Comparison of ENCODE assay signal across 25 mouse cellular contexts in genomic region chr5:151662207-151662606, GRCm38 (mm10). TPM values are rescaled to one million over a fixed set of nuclear protein-coding genes. Genes with fewer than 3 reads are reported as not detected.
DNase-seq lines count a peak whose midpoint lies in the region; ATAC-seq and TF ChIP-seq lines count a peak whose summit lies in the region.
"Had no signal": no experiment of that assay in that cellular context is flagged by ENCODE, and none has a peak within 500 bp of the region (broad histone marks: within the 10 kb centered on the region; RNA-seq: fewer than 3 reads in every experiment).

No protein-coding gene starts in this region.

- TF ChIP-seq RAD21 in CH12.LX (IDR thresholded peaks at IDR 0.05; ENCODE audit: low read depth, low read length) (no peak), MEL (IDR thresholded peaks at IDR 0.05; ENCODE audit: low read depth, low read length) (no peak)

- no peaks in the 10 kb centered on the region for H3K36me3 ChIP-seq in hindbrain, embryonic 14.5 days (replicated peaks; ENCODE audit: control insufficient read depth, insufficient read depth)
- H3K36me3 ChIP-seq in hindbrain, postnatal 0 days (ENCODE audit: insufficient read depth, low read length): no peaks in the 10 kb centered on the region
- no peaks in the 10 kb centered on the region for H3K36me3 ChIP-seq in midbrain, embryonic 11.5 days (ENCODE audit: control insufficient read depth, insufficient read depth, low read length)
- H3K36me3 ChIP-seq in midbrain, embryonic 14.5 days (ENCODE audit: control insufficient read depth, insufficient read depth, low read length): no peaks in the 10 kb centered on the region
- H3K36me3 ChIP-seq in CH12.LX (replicated peaks in 1 of 2; ENCODE audit: control insufficient read depth in 1 of 2, insufficient read depth in 1 of 2, low read length in 1 of 2) (no peaks in the 10 kb centered on the region), MEL (ENCODE audit: control insufficient read depth in 1 of 2, insufficient read depth in 2 of 2, low read length in 2 of 2) (no peaks in the 10 kb centered on the region)
- H3K36me3 ChIP-seq in forebrain, embryonic 12.5 days (replicated peaks): no peaks in the 10 kb centered on the region
- H3K36me3 ChIP-seq: G1E had no signal

- in situ Hi-C loops in CH12.LX (cut with MboI; ENCODE audit: low pct_ligation_motif_present, low pct_unique_long_range_greater_than_20kb, low sequenced_read_pairs): no loop called here

- no peak overlapping the region for H3K4me3 ChIP-seq in hindbrain, embryonic 14.5 days (replicated peaks; ENCODE audit: low read length)
- no peak overlapping the region for H3K4me3 ChIP-seq in hindbrain, postnatal 0 days (ENCODE audit: low read length)
- no peak overlapping the region for H3K4me3 ChIP-seq in midbrain, embryonic 11.5 days (ENCODE audit: low read depth, low read length)
- no peak overlapping the region for H3K4me3 ChIP-seq in midbrain, embryonic 14.5 days (replicated peaks; ENCODE audit: low read depth, low read length)
- H3K4me3 ChIP-seq in CH12.LX (replicated peaks in 1 of 3; ENCODE audit: low read depth in 2 of 3, low read length in 2 of 3, poor library complexity in 1 of 3): no peak overlapping the region
- H3K4me3 ChIP-seq in MEL (ENCODE audit: control insufficient read depth in 1 of 2, insufficient read depth in 1 of 2, low read depth in 2 of 2, low read length in 2 of 2): no peak overlapping the region
- H3K4me3 ChIP-seq in forebrain, embryonic 12.5 days (replicated peaks): no peak overlapping the region

- no peaks in the 10 kb centered on the region for H3K79me2 ChIP-seq in CH12.LX (replicated peaks; ENCODE audit: control insufficient read depth, extremely low read depth, insufficient read depth, poor library complexity, severe bottlenecking)
- no peaks in the 10 kb centered on the region for H3K79me2 ChIP-seq in MEL (ENCODE audit: control insufficient read depth, insufficient read depth, low read length, poor library complexity)

- H3K27me3 ChIP-seq in hindbrain, embryonic 14.5 days (ENCODE audit: control insufficient read depth, insufficient read depth, low read length): no peaks in the 10 kb centered on the region
- H3K27me3 ChIP-seq in hindbrain, postnatal 0 days (ENCODE audit: insufficient read depth, low read length): no peaks in the 10 kb centered on the region
- H3K27me3 ChIP-seq in midbrain, embryonic 11.5 days (ENCODE audit: control insufficient read depth, insufficient read depth, low read length): no peaks in the 10 kb centered on the region
- H3K27me3 ChIP-seq in midbrain, embryonic 14.5 days (ENCODE audit: control insufficient read depth, insufficient read depth, low read length): no peaks in the 10 kb centered on the region
- H3K27me3 ChIP-seq in CH12.LX (replicated peaks): peaks cover 1% of the 10 kb centered on the region
- H3K27me3 ChIP-seq in MEL (ENCODE audit: control insufficient read depth in 1 of 2, insufficient read depth in 2 of 2, low read length in 2 of 2): no peaks in the 10 kb centered on the region; a peak in 1 of 4 replicates
- no peaks in the 10 kb centered on the region for H3K27me3 ChIP-seq in forebrain, embryonic 12.5 days

- H3K9ac ChIP-seq in hindbrain, embryonic 14.5 days: no peak overlapping the region
- H3K9ac ChIP-seq in hindbrain, postnatal 0 days (replicated peaks; ENCODE audit: low read length): no peak overlapping the region
- no peak overlapping the region for H3K9ac ChIP-seq in midbrain, embryonic 11.5 days (ENCODE audit: low read length)
- no peak overlapping the region for H3K9ac ChIP-seq in midbrain, embryonic 14.5 days (replicated peaks; ENCODE audit: low read length)
- no peak overlapping the region for H3K9ac ChIP-seq in CH12.LX (ENCODE audit: insufficient read depth, low read depth)
- H3K9ac ChIP-seq in MEL (ENCODE audit: control insufficient read depth, low read depth, low read length, poor library complexity, severe bottlenecking): no peak overlapping the region
- no peak overlapping the region for H3K9ac ChIP-seq in forebrain, embryonic 12.5 days

- TF ChIP-seq POLR2A in CH12.LX (IDR thresholded peaks at IDR 0.05; ENCODE audit: low read depth, low read length) (no peak), MEL (IDR thresholded peaks at IDR 0.05; ENCODE audit: control insufficient read depth in 1 of 2, insufficient read depth in 1 of 2, low read depth in 1 of 2, low read length in 2 of 2, poor library complexity in 1 of 2) (no peak)

- no peak for TF ChIP-seq CTCF in hindbrain, postnatal 0 days (IDR thresholded peaks at IDR 0.05; ENCODE audit: low read depth)
- TF ChIP-seq CTCF in CH12.LX (conservative IDR thresholded peaks at IDR 0.05 in 1 of 2, IDR thresholded peaks at IDR 0.05 in 1 of 2; ENCODE audit: low read depth in 2 of 2, low read length in 2 of 2) (no peak), MEL (IDR thresholded peaks at IDR 0.05 in 2 of 3, conservative IDR thresholded peaks at IDR 0.05 in 1 of 3; ENCODE audit: control insufficient read depth in 1 of 3, insufficient read depth in 1 of 3, low read depth in 2 of 3, low read length in 3 of 3, poor library complexity in 1 of 3, severe bottlenecking in 1 of 3) (no peak)

- H3K27ac ChIP-seq in hindbrain, embryonic 14.5 days: no peak overlapping the region
- no peak overlapping the region for H3K27ac ChIP-seq in hindbrain, postnatal 0 days
- no peak overlapping the region for H3K27ac ChIP-seq in midbrain, embryonic 11.5 days (ENCODE audit: low read depth, low read length)
- no peak overlapping the region for H3K27ac ChIP-seq in midbrain, embryonic 14.5 days (replicated peaks; ENCODE audit: low read depth, low read length)
- H3K27ac ChIP-seq in CH12.LX (ENCODE audit: insufficient read depth, low read depth) (no peak overlapping the region), MEL (ENCODE audit: control insufficient read depth, low read depth, low read length) (no peak overlapping the region)
- no peak overlapping the region for H3K27ac ChIP-seq in forebrain, embryonic 12.5 days

- no peaks in the 10 kb centered on the region for H3K9me3 ChIP-seq in hindbrain, embryonic 14.5 days (ENCODE audit: control insufficient read depth, low read length)
- H3K9me3 ChIP-seq in hindbrain, postnatal 0 days (ENCODE audit: low read length): no peaks in the 10 kb centered on the region
- H3K9me3 ChIP-seq in midbrain, embryonic 11.5 days (ENCODE audit: control insufficient read depth, low read length): no peaks in the 10 kb centered on the region
- no peaks in the 10 kb centered on the region; the same call in 1 of the 2 replicates for H3K9me3 ChIP-seq in midbrain, embryonic 14.5 days (ENCODE audit: control insufficient read depth, low read length)
- H3K9me3 ChIP-seq in CH12.LX (replicated peaks; ENCODE audit: low read length) (no peaks in the 10 kb centered on the region), MEL (replicated peaks; ENCODE audit: insufficient read depth, low read length) (no peaks in the 10 kb centered on the region)
- no peaks in the 10 kb centered on the region for H3K9me3 ChIP-seq in forebrain, embryonic 12.5 days
- H3K9me3 ChIP-seq: G1E had no signal

- 92% methylated on average over 4 of the region's 4 CpGs for WGBS in hindbrain, embryonic 14.5 days
- 94% methylated on average over 4 of the region's 4 CpGs for WGBS in hindbrain, postnatal 0 days
- WGBS in midbrain, embryonic 11.5 days: 88% methylated on average over 4 of the region's 4 CpGs
- 92% methylated on average over 4 of the region's 4 CpGs for WGBS in midbrain, embryonic 14.5 days
- WGBS in forebrain, embryonic 12.5 days: 96% methylated on average over 4 of the region's 4 CpGs

- ATAC-seq in hindbrain, embryonic 14.5 days (ENCODE audit: low FRiP score): no peak
- no peak for ATAC-seq in hindbrain, postnatal 0 days
- no peak for ATAC-seq in midbrain, embryonic 11.5 days (ENCODE audit: low FRiP score)
- no peak for ATAC-seq in midbrain, embryonic 14.5 days (ENCODE audit: low FRiP score, low TSS enrichment)
- ATAC-seq in forebrain, embryonic 12.5 days (ENCODE audit: low FRiP score): no peak
- ATAC-seq: activated CD4-positive, CD25-positive, alpha-beta regulatory T cell, adult 4 months; CD4-positive, CD25-positive, alpha-beta regulatory T cell, adult 4 months; Patski had no signal

- peak; percentile 2 for DNase-seq in hindbrain, embryonic 14.5 days (ENCODE audit: low spot score)
- DNase-seq in hindbrain, postnatal 0 days (ENCODE audit: low spot score): no peak
- DNase-seq in midbrain, embryonic 11.5 days (ENCODE audit: low spot score, missing footprints): peak; percentile 21
- no peak for DNase-seq in midbrain, embryonic 14.5 days
- DNase-seq in CH12.LX (ENCODE audit: extremely low read depth): no peak
- no peak for DNase-seq in MEL (ENCODE audit: low read depth, low spot score)
- DNase-seq in thymus, postnatal 25 days: no peak
- DNase-seq: adrenal gland, adult 2 months; adrenal gland, adult 8-10 months; adrenal gland, postnatal 10 days; adrenal gland, postnatal 14 days; adrenal gland, postnatal 25 days; adrenal gland, postnatal 36 days; B cell, adult 2 months; cerebellum, adult 11 months; cerebellum, adult 11-12 months; cerebellum, adult 18-20 months; cerebellum, adult 2 months had no signal

- dilution Hi-C loops in CH12.LX (cut with MboI; ENCODE audit: extremely low pct_ligation_motif_present, extremely low pct_unique_long_range_greater_than_20kb, low sequenced_read_pairs): no loop called here

- TF ChIP-seq EP300 in CH12.LX (IDR thresholded peaks at IDR 0.05; ENCODE audit: low read length) (no peak), MEL (IDR thresholded peaks at IDR 0.05; ENCODE audit: low read depth in 1 of 2, low read length in 2 of 2) (no peak)

- no peak overlapping the region for H3K4me2 ChIP-seq in hindbrain, embryonic 14.5 days (replicated peaks)
- H3K4me2 ChIP-seq in hindbrain, postnatal 0 days (ENCODE audit: low read depth, low read length): no peak overlapping the region
- no peak overlapping the region for H3K4me2 ChIP-seq in midbrain, embryonic 11.5 days
- no peak overlapping the region for H3K4me2 ChIP-seq in midbrain, embryonic 14.5 days (ENCODE audit: low read length)
- H3K4me2 ChIP-seq in CH12.LX (ENCODE audit: insufficient read depth, low read depth, poor library complexity, severe bottlenecking): no peak overlapping the region
- no peak overlapping the region for H3K4me2 ChIP-seq in forebrain, embryonic 12.5 days

- no peaks in the 10 kb centered on the region for H3K4me1 ChIP-seq in hindbrain, embryonic 14.5 days (replicated peaks; ENCODE audit: control insufficient read depth, insufficient read depth, low read length)
- no peaks in the 10 kb centered on the region for H3K4me1 ChIP-seq in hindbrain, postnatal 0 days (ENCODE audit: insufficient read depth, low read length)
- no peaks in the 10 kb centered on the region for H3K4me1 ChIP-seq in midbrain, embryonic 11.5 days (ENCODE audit: control insufficient read depth, insufficient read depth, low read length)
- H3K4me1 ChIP-seq in midbrain, embryonic 14.5 days (ENCODE audit: control insufficient read depth, insufficient read depth, low read length): no peaks in the 10 kb centered on the region
- H3K4me1 ChIP-seq in CH12.LX (ENCODE audit: control insufficient read depth in 1 of 2, insufficient read depth in 2 of 2): no peaks in the 10 kb centered on the region
- no peaks in the 10 kb centered on the region for H3K4me1 ChIP-seq in MEL (ENCODE audit: control insufficient read depth in 1 of 2, insufficient read depth in 2 of 2, low read length in 2 of 2)
- H3K4me1 ChIP-seq in forebrain, embryonic 12.5 days: no peaks in the 10 kb centered on the region

RNA-seq across cellular contexts. Expression of gene Rfc3, which starts 11.2 kb away (rescaled TPM):
- polyA plus RNA-seq in hindbrain, embryonic 14.5 days (2014; fragmentation: Nextera tagmentation; extraction: Ambion mirVana): 66.6 and 67.0 TPM in 2 replicates
- total RNA-seq in hindbrain, postnatal 0 days (2014; rRNA removed): 25.8 and 38.5 TPM in 2 replicates
- 63.4 and 63.9 TPM in 2 replicates for polyA plus RNA-seq in hindbrain, postnatal 0 days (2015; fragmentation: Nextera tagmentation; extraction: Ambion mirVana)
- polyA plus RNA-seq in midbrain, embryonic 11.5 days (2014; fragmentation: Nextera tagmentation; extraction: Ambion mirVana): 144 and 149 TPM in 2 replicates
- 77.3 and 85.8 TPM in 2 replicates for polyA plus RNA-seq in midbrain, embryonic 14.5 days (2014; fragmentation: Nextera tagmentation; extraction: Ambion mirVana)
- total RNA-seq in CH12.LX (2012; rRNA removed): 53.3 and 74.5 TPM in 2 replicates
- 87.9 and 95.7 TPM in 2 replicates for total RNA-seq in CH12.LX (2014; rRNA removed)
- 66.9 and 81.2 TPM in 2 replicates for polyA plus RNA-seq in CH12.LX (2012; ENCODE audit: insufficient read length, low read depth)
- 112 and 118 TPM in 2 replicates for total RNA-seq in MEL (2012; rRNA removed)
- polyA plus RNA-seq in MEL (2012; ENCODE audit: insufficient read depth in 1 of 2, insufficient read length in 2 of 2, low read depth in 1 of 2, low replicate concordance in 2 of 2, missing spikeins in 1 of 2): 100 to 1,000 TPM; 105 to 211 TPM
- polyA plus RNA-seq in forebrain, embryonic 12.5 days (2016; fragmentation: Nextera tagmentation; extraction: Ambion mirVana): 126 and 130 TPM in 2 replicates

RNA-seq across cellular contexts. Expression of gene Vmn2r18, which starts 56.4 kb away (rescaled TPM):
- polyA plus RNA-seq in hindbrain, embryonic 14.5 days (2014; fragmentation: Nextera tagmentation; extraction: Ambion mirVana): 0.07 TPM in 1 of 2 replicates, not detected in the other
- not detected in 2 replicates for total RNA-seq in hindbrain, postnatal 0 days (2014; rRNA removed)
- 0.06 TPM in 1 of 2 replicates, not detected in the other for polyA plus RNA-seq in hindbrain, postnatal 0 days (2015; fragmentation: Nextera tagmentation; extraction: Ambion mirVana)
- polyA plus RNA-seq in midbrain, embryonic 11.5 days (2014; fragmentation: Nextera tagmentation; extraction: Ambion mirVana): 0.07 and 0.18 TPM in 2 replicates
- not detected in 2 replicates for polyA plus RNA-seq in midbrain, embryonic 14.5 days (2014; fragmentation: Nextera tagmentation; extraction: Ambion mirVana)
- total RNA-seq in CH12.LX (2012; rRNA removed) (not detected in 2 replicates), CH12.LX (2014; rRNA removed) (not detected in 2 replicates), MEL (2012; rRNA removed) (0.04 TPM in 1 of 2 replicates, not detected in the other)
- polyA plus RNA-seq in CH12.LX (2012; ENCODE audit: insufficient read length, low read depth) (not detected in 2 replicates), MEL (2012; ENCODE audit: insufficient read depth in 1 of 2, insufficient read length in 2 of 2, low read depth in 1 of 2, low replicate concordance in 2 of 2, missing spikeins in 1 of 2) (under 1 TPM in 1 of 2 experiments, not detected in 1; 0.04 TPM)
- polyA plus RNA-seq in forebrain, embryonic 12.5 days (2016; fragmentation: Nextera tagmentation; extraction: Ambion mirVana): 0.10 and 0.21 TPM in 2 replicates
- total RNA-seq: adrenal gland, adult 18-20 months; adrenal gland, adult 2 months; adrenal gland, adult 8-10 months; adrenal gland, postnatal 10 days; adrenal gland, postnatal 14 days; adrenal gland, postnatal 25 days; adrenal gland, postnatal 36 days; adrenal gland, postnatal 4 days had no signal
- polyA plus RNA-seq: adrenal gland, adult 2 months; CD4-positive, CD25-positive, alpha-beta regulatory T cell, adult 4 months; cerebellum, adult 2 months; G1E; Patski had no signal

Comparison
In these comparisons a context has a peak if more than half of its experiments do, and no peak if none do; other contexts are left out.
1. DNase-seq: peak in hindbrain, embryonic 14.5 days (single experiment) and midbrain, embryonic 11.5 days (single experiment); none in hindbrain, postnatal 0 days (single experiment), midbrain, embryonic 14.5 days (single experiment), CH12.LX (single experiment), MEL (single experiment) and thymus, postnatal 25 days (single experiment).